Mouse (Mus musculus) MEL (cell line): Measurements from ENCODE around the gene Fam19a1. TPM values are rescaled to one million over a fixed set of nuclear protein-coding genes. Genes with fewer than 3 reads are reported as not detected.

Experiments used
- DNase-seq: peaks from one replicate; pipeline ENCODE4 v3.0.0; 2011; ENCODE audit warnings: low read depth, low spot score
- H3K27ac ChIP-seq: 2 replicates; pipeline ENCODE4 v1.5.1; 2012; ENCODE audit warnings: low read depth, mild to moderate bottlenecking, control low read depth, low read length, moderate library complexity; ENCODE audit not compliant: control insufficient read depth
- H3K27me3 ChIP-seq, 2 experiments: fragments of 150-350 bp in 1 of 2; sonication (generic) in 1 of 2; 2 replicates each; pipeline ENCODE4 v1.6.1; 2012; ENCODE audit warnings: low read length in 2 of 2, mild to moderate bottlenecking in 2 of 2, improper control_type of control experiment in 1 of 2, moderate library complexity in 1 of 2; ENCODE audit not compliant: insufficient read depth in 2 of 2, control insufficient read depth in 1 of 2
- H3K36me3 ChIP-seq, 2 experiments: 2 replicates each; pipeline ENCODE4 v1.6.1; 2012 to 2014; ENCODE audit warnings: low read length in 2 of 2, improper control_type of control experiment in 1 of 2, inconsistent platforms in 1 of 2, mild to moderate bottlenecking in 1 of 2; ENCODE audit not compliant: insufficient read depth in 2 of 2, control insufficient read depth in 1 of 2
- H3K4me1 ChIP-seq, 2 experiments: fragments of 150-350 bp in 1 of 2; sonication (generic) in 1 of 2; 2 replicates each; pipeline ENCODE4 v1.6.1; 2012; ENCODE audit warnings: low read length in 2 of 2, improper control_type of control experiment in 1 of 2, mild to moderate bottlenecking in 1 of 2; ENCODE audit not compliant: insufficient read depth in 2 of 2, control insufficient read depth in 1 of 2
- H3K4me3 ChIP-seq, 2 experiments: fragments of 150-350 bp in 1 of 2; sonication (generic) in 1 of 2; 2 replicates each; pipeline ENCODE4 v1.5.1; 2012; ENCODE audit warnings: low read depth in 2 of 2, low read length in 2 of 2, mild to moderate bottlenecking in 2 of 2, moderate library complexity in 2 of 2, control low read depth in 1 of 2, improper control_type of control experiment in 1 of 2; ENCODE audit not compliant: control insufficient read depth in 1 of 2, insufficient read depth in 1 of 2
- H3K79me2 ChIP-seq: 2 replicates; pipeline ENCODE4 v1.6.1; 2012; ENCODE audit warnings: mild to moderate bottlenecking, low read length, moderate library complexity; ENCODE audit not compliant: control insufficient read depth, poor library complexity, insufficient read depth
- H3K9ac ChIP-seq: 2 replicates; pipeline ENCODE4 v1.6.1; 2012; ENCODE audit warnings: low read depth, mild to moderate bottlenecking, control low read depth, low read length, moderate library complexity; ENCODE audit not compliant: control insufficient read depth, poor library complexity, severe bottlenecking
- H3K9me3 ChIP-seq: fragments of 150-350 bp; sonication (generic); replicated peaks from 2 replicates; pipeline ENCODE4 v1.6.1; 2012; ENCODE audit warnings: mild to moderate bottlenecking, low read length, improper control_type of control experiment, moderate library complexity; ENCODE audit not compliant: insufficient read depth
- CHD1 ChIP-seq: IDR thresholded peaks from 2 replicates; pipeline ENCODE4 v1.6.1; 2012; ENCODE audit warnings: low read depth, mild to moderate bottlenecking, inconsistent platforms, low read length, improper control_type of control experiment
- CHD2 ChIP-seq: IDR thresholded peaks from 2 replicates; pipeline ENCODE4 v1.6.1; 2011; ENCODE audit warnings: low read length, improper control_type of control experiment
- CTCF ChIP-seq, 3 experiments: IDR thresholded peaks in 2 of 3; conservative IDR thresholded peaks in 1 of 3; 2 replicates each; pipeline ENCODE4 v1.5.1; 2011 to 2012; ENCODE audit warnings: low read length in 3 of 3, low read depth in 2 of 3, mild to moderate bottlenecking in 2 of 3, improper control_type of control experiment in 1 of 3, inconsistent platforms in 1 of 3, mixed read lengths in 1 of 3, moderate library complexity in 1 of 3; ENCODE audit not compliant: control insufficient read depth in 1 of 3, insufficient read depth in 1 of 3, poor library complexity in 1 of 3, severe bottlenecking in 1 of 3
- E2F4 ChIP-seq: IDR thresholded peaks from 2 replicates; pipeline ENCODE4 v1.6.1; 2011; ENCODE audit warnings: low read depth, low read length, improper control_type of control experiment, borderline replicate concordance
- EP300 ChIP-seq, 2 experiments: IDR thresholded peaks; 2 replicates each; pipeline ENCODE4 v1.6.1; 2011; ENCODE audit warnings: improper control_type of control experiment in 2 of 2, low read length in 2 of 2, low read depth in 1 of 2, mild to moderate bottlenecking in 1 of 2
- ETS1 ChIP-seq: IDR thresholded peaks from 2 replicates; pipeline ENCODE4 v1.6.1; 2012; ENCODE audit warnings: low read depth, mild to moderate bottlenecking, inconsistent platforms, low read length, improper control_type of control experiment, moderate library complexity
- GABPA ChIP-seq: IDR thresholded peaks from 2 replicates; pipeline ENCODE4 v1.6.1; 2012; ENCODE audit warnings: low read depth, mild to moderate bottlenecking, inconsistent platforms, low read length, improper control_type of control experiment, moderate library complexity
- HCFC1 ChIP-seq: IDR thresholded peaks from 2 replicates; pipeline ENCODE4 v1.6.1; 2012; ENCODE audit warnings: low read depth, mild to moderate bottlenecking, inconsistent platforms, low read length, improper control_type of control experiment, moderate library complexity
- JUND ChIP-seq: IDR thresholded peaks from 2 replicates; pipeline ENCODE4 v1.6.1; 2011; ENCODE audit warnings: low read depth, mild to moderate bottlenecking, improper control_type of control experiment, low read length
- MAFK ChIP-seq: IDR thresholded peaks from 2 replicates; pipeline ENCODE4 v1.6.1; 2011; ENCODE audit warnings: low read depth, mild to moderate bottlenecking, low read length, improper control_type of control experiment, borderline replicate concordance
- MEF2A ChIP-seq: IDR thresholded peaks from 2 replicates; pipeline ENCODE4 v1.6.1; 2014; ENCODE audit warnings: low read depth, mild to moderate bottlenecking, inconsistent platforms, low read length, improper control_type of control experiment; ENCODE audit not compliant: poor library complexity, insufficient replicate concordance, severe bottlenecking; ENCODE audit errors: extremely low read depth
- MYB ChIP-seq: IDR thresholded peaks from 2 replicates; pipeline ENCODE4 v1.6.1; 2011; ENCODE audit warnings: mild to moderate bottlenecking, low read depth, low read length, improper control_type of control experiment
- POLR2A ChIP-seq, 2 experiments: IDR thresholded peaks; 2 replicates each; pipeline ENCODE4 v1.6.1; 2011 to 2012; ENCODE audit warnings: low read length in 2 of 2, mild to moderate bottlenecking in 2 of 2, control low read depth in 1 of 2, improper control_type of control experiment in 1 of 2, low read depth in 1 of 2, moderate library complexity in 1 of 2; ENCODE audit not compliant: control insufficient read depth in 1 of 2, insufficient read depth in 1 of 2, poor library complexity in 1 of 2
- POLR2AphosphoS2 ChIP-seq: IDR thresholded peaks from 2 replicates; pipeline ENCODE4 v1.6.1; 2011; ENCODE audit warnings: low read length, improper control_type of control experiment
- TBP ChIP-seq: IDR thresholded peaks from 2 replicates; pipeline ENCODE4 v1.8.0; 2011; ENCODE audit warnings: low read depth, low read length, improper control_type of control experiment
- TCF12 ChIP-seq: IDR thresholded peaks from 2 replicates; pipeline ENCODE4 v1.6.1; 2014; ENCODE audit warnings: low read depth, mild to moderate bottlenecking, inconsistent platforms, low read length, improper control_type of control experiment, moderate library complexity
- USF2 ChIP-seq, 2 experiments: IDR thresholded peaks; 2 replicates each; pipeline ENCODE4 v1.6.1; 2011 to 2012; ENCODE audit warnings: improper control_type of control experiment in 2 of 2, low read length in 2 of 2, borderline replicate concordance in 1 of 2, inconsistent platforms in 1 of 2, low read depth in 1 of 2, mild to moderate bottlenecking in 1 of 2; ENCODE audit not compliant: insufficient read depth in 1 of 2
- ZKSCAN1 ChIP-seq: IDR thresholded peaks from 2 replicates; pipeline ENCODE4 v1.6.1; 2012; ENCODE audit warnings: low read depth, mild to moderate bottlenecking, inconsistent platforms, low read length, improper control_type of control experiment, moderate library complexity
- ZMIZ1 ChIP-seq: IDR thresholded peaks from 2 replicates; pipeline ENCODE4 v1.6.1; 2012; ENCODE audit warnings: low read depth, mild to moderate bottlenecking, inconsistent platforms, low read length, improper control_type of control experiment, moderate library complexity
- polyA plus RNA-seq, 2 experiments: library from polyadenylated mRNA; stranded (reverse) in 1 of 2; unstranded in 1 of 2; fragments of >175 nt in 1 of 2; fragments of >200 nt in 1 of 2; gene quantifications; 2 replicates each; pipeline versions ENCODE4 v1.2.1 to v1.2.4; 2012; ENCODE audit warnings: low replicate concordance in 2 of 2, low read depth in 1 of 2; ENCODE audit not compliant: insufficient read length in 2 of 2, insufficient read depth in 1 of 2, missing spikeins in 1 of 2
- total RNA-seq: library from RNA; depleted of rRNA; stranded (reverse); fragments of 300-350 nt; gene quantifications from 2 replicates; pipeline ENCODE4 v1.2.3, GENCODE M21; 2012

Fam19a1 gene
- total and polyA plus RNA-seq, 3 experiments: not detected

- H3K36me3 ChIP-seq: no peaks in the 10 kb centered on the region
- H3K4me1 ChIP-seq: no peaks in the 10 kb centered on the region
- H3K9ac ChIP-seq: no peak overlapping the region
- TF ChIP-seq CHD2: no peak
- no peak for TF ChIP-seq MEF2A
- TF ChIP-seq MYB: no peak
- TF ChIP-seq CHD1: no peak
- no peak for TF ChIP-seq TCF12
- no peak for TF ChIP-seq HCFC1
- no peak for TF ChIP-seq POLR2A (IDR thresholded peaks at IDR 0.05; ENCODE audit: control insufficient read depth in 1 of 2, insufficient read depth in 1 of 2, low read depth in 1 of 2, low read length in 2 of 2, poor library complexity in 1 of 2)
- no peak for TF ChIP-seq MAFK
- TF ChIP-seq E2F4: no peak
- TF ChIP-seq ZKSCAN1: no peak
- no peak for TF ChIP-seq TBP
- no peak for TF ChIP-seq ZMIZ1
- TF ChIP-seq CTCF (IDR thresholded peaks at IDR 0.05 in 2 of 3, conservative IDR thresholded peaks at IDR 0.05 in 1 of 3; ENCODE audit: control insufficient read depth in 1 of 3, insufficient read depth in 1 of 3, low read depth in 2 of 3, low read length in 3 of 3, poor library complexity in 1 of 3, severe bottlenecking in 1 of 3): no peak
- no peak for TF ChIP-seq EP300 (IDR thresholded peaks at IDR 0.05; ENCODE audit: low read depth in 1 of 2, low read length in 2 of 2)
- TF ChIP-seq USF2 (IDR thresholded peaks at IDR 0.05; ENCODE audit: borderline replicate concordance in 1 of 2, insufficient read depth in 1 of 2, low read depth in 1 of 2, low read length in 2 of 2): no peak
- no peak for TF ChIP-seq JUND
- TF ChIP-seq, all 39 proteins: peak for 0
- Histone ChIP-seq H3K4me3 (no peak overlapping the region), H3K27ac (no peak overlapping the region), H3K27me3 (no peaks in the 10 kb centered on the region), H3K9me3 (no peaks in the 10 kb centered on the region), H3K79me2 (no peaks in the 10 kb centered on the region)
- DNase-seq: no peak
Observed at GRCm38 (mm10) chr6:96550431-96550830, 437.5 kb downstream of the Fam19a1 start.

- H3K27ac ChIP-seq: no peak overlapping the region
Observed at GRCm38 (mm10) chr6:96578649-96579048, 465.7 kb downstream of the Fam19a1 start.

More at GRCm38 (mm10) chr6:96578649-96579048, 465.7 kb downstream of the Fam19a1 start:
- TF ChIP-seq ETS1 (no peak), CHD1 (no peak), POLR2AphosphoS2 (no peak), ZKSCAN1 (no peak), GABPA (no peak), MAFK (no peak)
- TF ChIP-seq, all 39 proteins: peak for 0
- no peak overlapping the region for H3K9ac ChIP-seq
- no peaks in the 10 kb centered on the region for H3K79me2 ChIP-seq
- H3K4me3 ChIP-seq: no peak overlapping the region
- no peak for DNase-seq
- no peaks in the 10 kb centered on the region for H3K9me3 ChIP-seq
- no peaks in the 10 kb centered on the region for H3K27me3 ChIP-seq
- H3K36me3 ChIP-seq: no peaks in the 10 kb centered on the region
- no peaks in the 10 kb centered on the region for H3K4me1 ChIP-seq
